Mouse (Mus musculus): ENCODE measurements around the gene Pde4b. TPM values are rescaled to one million over a fixed set of nuclear protein-coding genes. Genes with fewer than 3 reads are reported as not detected.

Pde4b gene
- polyA plus RNA-seq, 1 experiment: 0.81 TPM

DNA sequence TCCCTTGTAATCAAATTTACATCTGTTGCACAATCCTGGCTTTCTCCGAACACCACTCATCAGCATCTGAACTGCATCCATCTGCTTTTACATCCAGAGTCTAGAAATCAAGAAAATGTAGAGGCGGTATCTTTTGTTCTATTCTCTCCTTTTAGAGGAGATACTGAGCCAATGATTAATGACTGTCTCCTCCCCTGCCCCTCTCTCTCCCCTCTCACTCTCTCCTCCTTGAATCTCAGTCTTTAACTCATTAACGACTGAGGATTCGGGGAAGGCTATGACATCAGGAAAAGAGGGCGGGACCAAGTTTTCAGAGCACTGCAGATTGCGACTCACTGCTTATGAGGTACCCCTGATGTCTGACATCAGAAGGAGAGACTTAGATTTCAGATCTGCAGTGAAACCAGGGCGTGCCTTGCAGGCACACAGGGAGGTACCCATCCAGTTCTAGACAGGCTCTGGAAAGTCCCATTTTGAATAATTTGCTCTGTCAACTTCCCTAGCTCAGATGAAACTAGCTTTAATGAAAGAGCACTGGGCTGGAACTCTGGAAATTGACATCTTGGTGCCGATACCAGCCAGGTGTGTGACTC lies 433.4 kb downstream of the Pde4b start:
- Histone ChIP-seq H3K36me3 (ENCODE audit: control insufficient read depth, insufficient read depth, low read length, poor library complexity, severe bottlenecking) (no peaks in the 10 kb centered on the region), H3K9ac (ENCODE audit: low read depth, poor library complexity, severe bottlenecking) (no peak overlapping the region), H3K27me3 (ENCODE audit: control insufficient read depth, insufficient read depth, low read length, poor library complexity, severe bottlenecking) (no peaks in the 10 kb centered on the region), H3K9me3 (replicated peaks; ENCODE audit: control insufficient read depth, insufficient read depth, low read length, poor library complexity, severe bottlenecking) (no peaks in the 10 kb centered on the region), H3K4me1 (ENCODE audit: control insufficient read depth, insufficient read depth, low read length) (no peaks in the 10 kb centered on the region), H3K4me3 (ENCODE audit: low read depth, low read length) (no peak overlapping the region), H3K27ac (ENCODE audit: insufficient read depth, low read length) (no peak overlapping the region)
- TF ChIP-seq EP300 (IDR thresholded peaks at IDR 0.05; ENCODE audit: insufficient read depth, low read depth, low read length): no peak
- TF ChIP-seq POLR2A (IDR thresholded peaks at IDR 0.05; ENCODE audit: insufficient read depth, low read length): no peak
- TF ChIP-seq CTCF (IDR thresholded peaks at IDR 0.05; ENCODE audit: low read depth, low read length): no peak

DNA sequence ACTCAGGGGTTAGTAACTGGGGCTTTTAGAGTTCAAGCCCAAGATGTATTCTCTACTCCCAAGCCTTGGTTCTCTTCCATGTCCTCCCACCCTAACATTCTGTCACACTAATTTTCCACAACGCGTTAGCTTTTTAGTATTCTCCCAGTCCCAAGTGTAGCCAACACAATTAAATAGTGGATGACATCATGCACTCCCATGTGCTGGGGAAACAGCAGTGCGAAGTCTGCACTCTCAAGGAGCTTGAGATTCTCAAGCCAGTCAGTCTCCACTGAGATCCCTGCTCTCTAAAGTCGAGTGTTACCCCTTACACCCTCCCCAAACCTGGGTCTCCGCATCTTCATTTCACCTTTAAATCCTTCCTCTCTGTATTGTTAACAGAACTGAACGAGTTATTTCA lies 434.1 kb downstream of the Pde4b start:
- Histone ChIP-seq H3K27me3 (ENCODE audit: control insufficient read depth, insufficient read depth, low read length, poor library complexity, severe bottlenecking) (no peaks in the 10 kb centered on the region), H3K36me3 (ENCODE audit: control insufficient read depth, insufficient read depth, low read length, poor library complexity, severe bottlenecking) (no peaks in the 10 kb centered on the region), H3K4me1 (ENCODE audit: control insufficient read depth, insufficient read depth, low read length) (no peaks in the 10 kb centered on the region), H3K4me3 (ENCODE audit: low read depth, low read length) (no peak overlapping the region), H3K9ac (ENCODE audit: low read depth, poor library complexity, severe bottlenecking) (no peak overlapping the region), H3K27ac (ENCODE audit: insufficient read depth, low read length) (no peak overlapping the region), H3K9me3 (replicated peaks; ENCODE audit: control insufficient read depth, insufficient read depth, low read length, poor library complexity, severe bottlenecking) (no peaks in the 10 kb centered on the region)
- TF ChIP-seq POLR2A (IDR thresholded peaks at IDR 0.05; ENCODE audit: insufficient read depth, low read length): no peak
- no peak for TF ChIP-seq CTCF (IDR thresholded peaks at IDR 0.05; ENCODE audit: low read depth, low read length)
- TF ChIP-seq EP300 (IDR thresholded peaks at IDR 0.05; ENCODE audit: insufficient read depth, low read depth, low read length): no peak

DNA sequence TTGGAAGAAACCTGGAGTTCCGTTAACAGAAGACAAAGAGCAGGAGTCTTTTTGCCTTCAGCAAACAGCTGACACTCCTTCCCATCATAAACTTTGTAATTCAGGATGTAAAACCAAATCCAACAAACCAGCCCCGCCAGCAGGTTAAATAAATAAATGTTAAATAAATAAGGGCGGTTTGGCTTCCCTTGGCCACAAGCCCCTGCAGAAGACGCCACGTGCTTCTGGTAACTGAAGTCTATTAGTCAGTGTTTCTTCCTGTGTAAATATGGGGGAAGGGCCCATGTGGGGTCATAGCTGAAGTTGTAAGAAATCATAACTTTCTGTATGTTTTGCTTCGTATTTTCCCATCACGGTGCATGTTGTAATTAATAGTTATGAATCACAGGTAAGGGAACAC lies 440.0 kb downstream of the Pde4b start:
- no peaks in the 10 kb centered on the region for H3K27me3 ChIP-seq (ENCODE audit: control insufficient read depth, insufficient read depth, low read length, poor library complexity, severe bottlenecking)
- TF ChIP-seq CTCF (IDR thresholded peaks at IDR 0.05; ENCODE audit: low read depth, low read length) (no peak), POLR2A (IDR thresholded peaks at IDR 0.05; ENCODE audit: insufficient read depth, low read length) (no peak)
- no peaks in the 10 kb centered on the region for H3K4me1 ChIP-seq (ENCODE audit: control insufficient read depth, insufficient read depth, low read length)
- no peak overlapping the region for H3K9ac ChIP-seq (ENCODE audit: low read depth, poor library complexity, severe bottlenecking)
- H3K9me3 ChIP-seq (replicated peaks; ENCODE audit: control insufficient read depth, insufficient read depth, low read length, poor library complexity, severe bottlenecking): no peaks in the 10 kb centered on the region
- no peaks in the 10 kb centered on the region for H3K36me3 ChIP-seq (ENCODE audit: control insufficient read depth, insufficient read depth, low read length, poor library complexity, severe bottlenecking)
- no peak overlapping the region for H3K27ac ChIP-seq (ENCODE audit: insufficient read depth, low read length)
- H3K4me3 ChIP-seq (ENCODE audit: low read depth, low read length): no peak overlapping the region

DNA sequence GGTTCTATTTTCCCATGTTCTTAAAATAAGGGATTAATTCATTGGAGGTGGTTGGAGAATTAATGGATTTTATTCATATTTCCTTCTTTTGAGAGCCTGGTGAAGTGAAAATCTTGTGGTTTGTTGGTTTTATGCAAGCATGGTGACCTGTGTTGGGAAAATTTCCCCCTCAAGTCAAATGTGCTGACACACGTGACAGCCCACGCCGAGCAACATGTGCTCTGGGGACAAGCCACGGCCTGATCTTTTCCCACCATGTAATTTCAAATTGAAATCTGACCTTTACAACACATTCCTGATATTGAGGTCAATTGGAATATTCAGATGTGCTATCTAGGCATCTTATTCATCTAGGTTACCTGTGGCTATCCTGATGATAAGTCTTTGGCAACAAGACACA lies 443.5 kb downstream of the Pde4b start:
- no peak overlapping the region for H3K4me3 ChIP-seq (ENCODE audit: low read depth, low read length)
- H3K27me3 ChIP-seq (ENCODE audit: control insufficient read depth, insufficient read depth, low read length, poor library complexity, severe bottlenecking): no peaks in the 10 kb centered on the region
- no peaks in the 10 kb centered on the region for H3K36me3 ChIP-seq (ENCODE audit: control insufficient read depth, insufficient read depth, low read length, poor library complexity, severe bottlenecking)
- no peaks in the 10 kb centered on the region for H3K9me3 ChIP-seq (replicated peaks; ENCODE audit: control insufficient read depth, insufficient read depth, low read length, poor library complexity, severe bottlenecking)
- no peaks in the 10 kb centered on the region for H3K4me1 ChIP-seq (ENCODE audit: control insufficient read depth, insufficient read depth, low read length)
- H3K9ac ChIP-seq (ENCODE audit: low read depth, poor library complexity, severe bottlenecking): no peak overlapping the region
- no peak overlapping the region for H3K27ac ChIP-seq (ENCODE audit: insufficient read depth, low read length)
- TF ChIP-seq CTCF (IDR thresholded peaks at IDR 0.05; ENCODE audit: low read depth, low read length) (no peak), EP300 (IDR thresholded peaks at IDR 0.05; ENCODE audit: insufficient read depth, low read depth, low read length) (no peak)

DNA sequence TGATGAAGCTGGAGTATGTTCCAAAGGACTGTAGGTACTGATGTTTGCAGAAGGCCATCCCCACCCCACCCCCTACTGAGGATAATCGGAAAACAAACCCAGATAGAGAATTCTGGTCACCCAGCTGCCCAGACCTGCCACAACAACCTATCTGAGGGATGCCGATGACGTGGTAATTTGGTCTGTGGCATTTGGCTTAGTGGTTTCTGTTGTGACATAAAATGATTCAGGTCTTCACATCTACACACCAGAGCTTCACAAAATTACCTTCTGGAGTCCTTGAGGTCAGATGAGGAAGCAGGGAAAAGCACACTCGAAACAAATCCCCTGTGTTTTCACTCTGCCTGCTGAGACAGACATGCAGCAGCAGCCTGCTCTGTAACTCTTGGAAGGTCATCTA lies 444.4 kb downstream of the Pde4b start:
- Histone ChIP-seq H3K9me3 (replicated peaks; ENCODE audit: control insufficient read depth, insufficient read depth, low read length, poor library complexity, severe bottlenecking) (no peaks in the 10 kb centered on the region), H3K36me3 (ENCODE audit: control insufficient read depth, insufficient read depth, low read length, poor library complexity, severe bottlenecking) (no peaks in the 10 kb centered on the region), H3K4me3 (ENCODE audit: low read depth, low read length) (no peak overlapping the region), H3K27ac (ENCODE audit: insufficient read depth, low read length) (no peak overlapping the region), H3K9ac (ENCODE audit: low read depth, poor library complexity, severe bottlenecking) (no peak overlapping the region), H3K27me3 (ENCODE audit: control insufficient read depth, insufficient read depth, low read length, poor library complexity, severe bottlenecking) (no peaks in the 10 kb centered on the region), H3K4me1 (ENCODE audit: control insufficient read depth, insufficient read depth, low read length) (no peaks in the 10 kb centered on the region)
- TF ChIP-seq POLR2A (IDR thresholded peaks at IDR 0.05; ENCODE audit: insufficient read depth, low read length): no peak

DNA sequence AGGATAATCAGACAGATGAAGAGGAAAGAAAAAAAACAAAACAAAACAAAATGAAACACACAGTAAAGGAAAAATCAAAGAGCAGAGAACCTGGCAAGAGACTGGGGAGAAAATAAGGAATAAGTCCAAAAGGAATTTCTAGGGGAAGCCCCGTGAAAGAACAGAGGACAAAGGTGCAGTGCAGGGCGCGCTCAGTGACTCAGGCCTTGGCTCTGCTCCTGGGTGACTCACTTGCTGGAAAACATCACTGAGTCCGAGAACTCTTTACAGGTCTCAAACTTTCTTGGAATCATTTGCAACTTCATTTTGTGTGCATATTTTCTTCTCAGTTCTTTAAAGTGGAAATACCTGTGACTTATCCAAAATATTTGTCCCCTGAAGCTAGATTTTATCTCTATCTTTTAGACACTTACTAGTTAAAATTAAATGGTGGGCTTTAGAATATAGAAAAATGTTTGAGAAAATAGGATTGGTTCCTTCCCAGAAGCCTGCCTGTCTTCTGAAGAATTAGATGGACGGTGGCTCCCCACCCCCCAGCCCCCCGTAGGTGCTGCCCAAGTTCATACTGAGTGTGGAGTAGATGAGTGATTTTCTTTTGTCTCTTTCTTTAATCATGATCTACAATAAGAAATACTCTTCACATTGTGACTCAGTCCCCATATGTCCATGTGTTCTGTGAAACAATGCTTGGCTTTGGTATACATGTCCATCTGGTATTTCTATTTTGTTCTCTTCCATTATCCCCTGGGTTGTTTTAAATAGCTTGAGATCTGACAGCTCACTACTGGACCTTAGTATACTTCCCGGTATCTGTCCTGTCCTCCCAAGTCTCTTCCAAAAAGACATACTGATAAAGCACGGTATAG lies 446.1 kb downstream of the Pde4b start:
- Histone ChIP-seq H3K36me3 (ENCODE audit: control insufficient read depth, insufficient read depth, low read length, poor library complexity, severe bottlenecking) (no peaks in the 10 kb centered on the region), H3K4me1 (ENCODE audit: control insufficient read depth, insufficient read depth, low read length) (no peaks in the 10 kb centered on the region), H3K4me3 (ENCODE audit: low read depth, low read length) (no peak overlapping the region), H3K27ac (ENCODE audit: insufficient read depth, low read length) (no peak overlapping the region), H3K9me3 (replicated peaks; ENCODE audit: control insufficient read depth, insufficient read depth, low read length, poor library complexity, severe bottlenecking) (no peaks in the 10 kb centered on the region), H3K27me3 (ENCODE audit: control insufficient read depth, insufficient read depth, low read length, poor library complexity, severe bottlenecking) (no peaks in the 10 kb centered on the region), H3K9ac (ENCODE audit: low read depth, poor library complexity, severe bottlenecking) (no peak overlapping the region)
- TF ChIP-seq POLR2A (IDR thresholded peaks at IDR 0.05; ENCODE audit: insufficient read depth, low read length) (no peak), EP300 (IDR thresholded peaks at IDR 0.05; ENCODE audit: insufficient read depth, low read depth, low read length) (no peak), CTCF (IDR thresholded peaks at IDR 0.05; ENCODE audit: low read depth, low read length) (no peak)

Measured in ES-Bruce4 (cell line).